ENCODE assay signal across 8 mouse cellular contexts in the genomic region with DNA sequence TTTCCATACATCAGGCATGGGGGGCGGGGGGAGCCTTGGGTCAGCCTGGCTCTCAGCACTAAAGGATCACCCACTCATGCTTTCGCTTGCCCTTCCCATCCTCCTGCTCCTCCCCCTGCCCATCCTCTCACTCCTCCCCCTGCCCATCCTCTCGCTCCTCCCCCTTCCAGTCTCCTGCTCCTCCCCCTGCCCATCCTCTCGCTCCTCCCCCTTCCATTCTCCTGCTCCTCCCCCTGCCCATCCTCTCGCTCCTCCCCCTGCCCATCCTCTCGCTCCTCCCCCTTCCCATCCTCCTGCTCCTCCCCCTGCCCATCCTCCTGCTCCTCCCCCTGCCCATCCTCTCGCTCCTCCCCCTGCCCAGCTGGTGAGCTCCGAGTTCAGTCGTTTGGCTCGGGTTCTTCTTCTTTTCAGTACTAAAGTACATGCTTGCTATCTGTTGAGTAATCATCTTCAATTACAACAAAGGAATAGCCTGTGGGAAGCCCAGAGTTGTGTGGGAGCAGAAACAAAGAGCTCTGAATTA. TPM values are rescaled to one million over a fixed set of nuclear protein-coding genes. Genes with fewer than 3 reads are reported as not detected.
DNase-seq lines count a peak whose midpoint lies in the region; ATAC-seq and TF ChIP-seq lines count a peak whose summit lies in the region.

No protein-coding gene starts in this region.

- H3K4me2 ChIP-seq in forebrain, embryonic 13.5 days: peak overlapping the region; percentile 46

- H3K9me3 ChIP-seq in forebrain, embryonic 13.5 days (replicated peaks): no peaks in the 10 kb centered on the region

- H3K9ac ChIP-seq in forebrain, embryonic 13.5 days: no peak overlapping the region

- intact Hi-C loops in heart, postnatal 25 days (cut with DNase I): no loop called here

- peak overlapping the region; percentile 14 for H3K4me3 ChIP-seq in forebrain, embryonic 13.5 days
- H3K4me3 ChIP-seq in layer of hippocampus, adult 2 months: peak overlapping the region; percentile 40

- peak; percentile 93 for DNase-seq in ES-CJ7 (ENCODE audit: low read depth, low spot score)
- peak; percentile 94 for DNase-seq in adrenal gland, postnatal 14 days
- peak; percentile 34 for DNase-seq in heart, postnatal 25 days (ENCODE audit: low spot score)
- peak; percentile 66 to 81 for DNase-seq in layer of hippocampus, adult 2 months (ENCODE audit: low spot score in 2 of 2)
- DNase-seq in lung, postnatal 4 days: peak; percentile 84 to 85
- peak; percentile 87 for DNase-seq in retina, postnatal 1 day
- DNase-seq in urinary bladder, postnatal 36 days (ENCODE audit: low spot score in 2 of 2): peak; percentile 51 to 78

- H3K27me3 ChIP-seq in forebrain, embryonic 13.5 days: no peaks in the 10 kb centered on the region

- H3K36me3 ChIP-seq in forebrain, embryonic 13.5 days (ENCODE audit: poor library complexity, severe bottlenecking): no peaks in the 10 kb centered on the region

- no peak overlapping the region for H3K27ac ChIP-seq in forebrain, embryonic 13.5 days
- peak overlapping the region; percentile 36 for H3K27ac ChIP-seq in layer of hippocampus, adult 2 months

- 0% methylated on average over 8 of the region's 10 CpGs for WGBS in forebrain, embryonic 13.5 days

- H3K4me1 ChIP-seq in forebrain, embryonic 13.5 days: peaks cover 5% of the 10 kb centered on the region; the same call in 1 of the 2 replicates

- no peak for TF ChIP-seq CTCF in layer of hippocampus, adult 2 months (conservative IDR thresholded peaks at IDR 0.05)

- peak; percentile 58; the same call in 1 of the 2 replicates for ATAC-seq in forebrain, embryonic 13.5 days

RNA-seq across cellular contexts. Expression of a gene that starts 8.0 kb away (rescaled TPM):
- total RNA-seq in adrenal gland, postnatal 14 days (2021): 41.4 and 41.9 TPM in 2 replicates
- polyA plus RNA-seq in forebrain, embryonic 13.5 days (2015; fragmentation: Nextera tagmentation; extraction: Ambion mirVana): 198 and 213 TPM in 2 replicates
- total RNA-seq in heart, postnatal 25 days (2021): 10 to 100 TPM; 47.4 to 50.9 TPM
- 10 to 100 TPM; 73.7 to 77.4 TPM for total RNA-seq in layer of hippocampus, adult 2 months (2021)

RNA-seq across cellular contexts. Expression of a gene that starts 35.1 kb away (rescaled TPM):
- total RNA-seq in adrenal gland, postnatal 14 days (2021): 44.8 and 46.5 TPM in 2 replicates
- 98.6 and 107 TPM in 2 replicates for polyA plus RNA-seq in forebrain, embryonic 13.5 days (2015; fragmentation: Nextera tagmentation; extraction: Ambion mirVana)
- total RNA-seq in heart, postnatal 25 days (2021): 10 to 100 TPM; 20.2 to 20.7 TPM
- 100 to 1,000 TPM; 114 to 119 TPM for total RNA-seq in layer of hippocampus, adult 2 months (2021)

RNA-seq across cellular contexts. Expression of a gene that starts 35.1 kb away (rescaled TPM):
- 1.1 and 1.8 TPM in 2 replicates for total RNA-seq in adrenal gland, postnatal 14 days (2021)
- polyA plus RNA-seq in forebrain, embryonic 13.5 days (2015; fragmentation: Nextera tagmentation; extraction: Ambion mirVana): 2.3 and 2.5 TPM in 2 replicates
- total RNA-seq in heart, postnatal 25 days (2021): under 1 TPM; 0.06 to 0.18 TPM
- total RNA-seq in layer of hippocampus, adult 2 months (2021): 10 to 100 TPM; 83.5 to 90.4 TPM

RNA-seq across cellular contexts. Expression of a gene that starts 35.9 kb away (rescaled TPM):
- 2.0 and 2.8 TPM in 2 replicates for total RNA-seq in adrenal gland, postnatal 14 days (2021)
- 0.28 TPM in 1 of 2 replicates, not detected in the other for polyA plus RNA-seq in forebrain, embryonic 13.5 days (2015; fragmentation: Nextera tagmentation; extraction: Ambion mirVana)
- not detected for total RNA-seq in heart, postnatal 25 days (2021)
- total RNA-seq in layer of hippocampus, adult 2 months (2021): 1 to 10 TPM; 1.2 to 1.9 TPM

Comparison
In these comparisons a context has a peak if more than half of its experiments do, and no peak if none do; other contexts are left out.
1. DNase-seq: peak in every context shown above with its lines; median percentile 94 in adrenal gland, postnatal 14 days; 93 in ES-CJ7; 87 in retina, postnatal 1 day; 84 in lung, postnatal 4 days; 74 in layer of hippocampus, adult 2 months; 64 in urinary bladder, postnatal 36 days; 34 in heart, postnatal 25 days.
2. RNA of a gene that starts 35.1 kb away (total RNA-seq): 83.5 to 90.4 TPM in layer of hippocampus, adult 2 months; 1.1 to 1.8 TPM in adrenal gland, postnatal 14 days and 0.06 to 0.18 TPM in heart, postnatal 25 days; every median in the first group is over 10 times any median in the second.